Mouse (Mus musculus): ENCODE measurements around the gene Krtap19-2. TPM values are rescaled to one million over a fixed set of nuclear protein-coding genes. Genes with fewer than 3 reads are reported as not detected.

The Krtap19-2 gene
- polyA plus RNA-seq, 1 experiment = not detected

DNA sequence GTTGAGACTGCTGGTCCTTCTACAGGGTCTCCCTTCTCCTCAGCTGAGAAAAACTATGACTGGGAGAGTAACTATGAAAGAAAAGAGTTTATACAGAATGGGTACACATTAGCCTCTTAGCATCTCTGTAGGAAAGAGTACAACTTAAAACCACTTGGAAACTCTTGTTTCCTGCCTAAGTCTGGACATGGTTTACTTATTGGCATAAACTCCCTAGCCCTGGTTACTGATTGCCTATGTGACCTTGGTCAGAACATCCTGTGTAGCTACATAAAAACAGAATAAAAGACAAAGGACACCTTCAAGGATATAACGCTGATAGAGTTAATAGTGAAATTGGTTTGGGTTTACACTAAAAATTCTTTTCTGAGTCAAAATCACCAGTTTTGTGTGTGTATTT is 26.7 kb downstream of the Krtap19-2 start:
- H3K27ac ChIP-seq (ENCODE audit: insufficient read depth, low read depth, low read length) = no peak overlapping the region
- H3K4me1 ChIP-seq (ENCODE audit: control insufficient read depth, insufficient read depth, low read length) = no peaks in the 10 kb centered on the region
- WGBS = 100% methylated on average over 1 of the region's 1 CpGs
- no peak for TF ChIP-seq CTCF (IDR thresholded peaks at IDR 0.05; ENCODE audit: insufficient read depth, low read depth, low read length)
- no peak overlapping the region for H3K4me3 ChIP-seq (ENCODE audit: insufficient read depth, low read depth, low read length)

DNA sequence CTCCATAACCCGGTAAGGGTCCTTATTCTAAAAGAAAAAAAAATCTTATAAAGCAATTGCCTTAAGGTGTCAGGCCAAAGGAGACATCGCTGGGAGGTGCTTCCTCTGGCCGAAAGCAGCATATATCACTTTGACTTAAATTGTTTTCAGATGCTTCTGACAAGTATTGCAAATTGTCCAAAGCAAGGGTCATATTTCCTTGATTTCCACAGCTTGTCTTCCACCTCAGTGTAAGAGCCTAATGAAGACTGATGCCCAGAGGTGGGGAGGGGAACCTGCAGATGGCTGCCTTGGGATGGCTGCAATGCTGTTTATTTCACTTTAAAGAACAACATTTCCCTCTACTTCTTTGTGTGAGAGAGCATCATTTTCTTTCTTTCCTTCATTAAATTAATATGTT is 47.1 kb downstream of the Krtap19-2 start:
- 75% methylated on average over 3 of the region's 3 CpGs for WGBS
- Histone ChIP-seq H3K4me1 (ENCODE audit: control insufficient read depth, insufficient read depth, low read length) (no peaks in the 10 kb centered on the region), H3K4me3 (ENCODE audit: insufficient read depth, low read depth, low read length) (no peak overlapping the region), H3K27ac (ENCODE audit: insufficient read depth, low read depth, low read length) (no peak overlapping the region)
- TF ChIP-seq POLR2A (IDR thresholded peaks at IDR 0.05; ENCODE audit: insufficient read depth, low read depth, low read length) (no peak), CTCF (IDR thresholded peaks at IDR 0.05; ENCODE audit: insufficient read depth, low read depth, low read length) (no peak)

DNA sequence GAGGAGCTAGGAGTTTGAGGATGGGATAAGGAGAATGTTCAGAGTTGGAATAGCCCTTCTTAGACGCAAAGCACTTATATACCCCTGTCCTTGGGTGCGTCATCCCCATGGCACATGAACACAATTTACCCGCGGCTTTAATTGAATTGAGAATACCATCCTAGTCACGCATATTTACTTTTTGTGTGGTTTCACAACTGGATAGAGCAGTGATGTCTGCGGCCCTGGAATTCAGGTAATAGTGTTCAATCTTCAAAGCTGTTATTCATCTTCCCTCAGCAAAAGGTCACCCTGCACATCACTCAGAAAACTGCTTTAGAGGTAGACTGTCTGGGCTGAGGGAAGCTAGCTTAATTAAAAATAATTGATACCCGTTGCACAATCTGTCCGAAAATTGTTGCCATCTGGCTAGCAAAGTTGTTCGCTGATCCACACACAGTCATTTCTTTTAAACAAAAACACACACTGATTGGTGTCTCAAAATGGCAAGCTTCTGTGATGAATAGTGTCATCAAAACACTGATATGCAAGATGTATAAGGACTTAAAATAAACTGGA is 47.9 kb downstream of the Krtap19-2 start, which contains the start of gene Krtap14:
Gene Krtap14, minus strand, starts transcription at position 51 of the 558 bp plus-strand sequence.
- no peaks in the 10 kb centered on the region for H3K4me1 ChIP-seq (ENCODE audit: control insufficient read depth, insufficient read depth, low read length)
- WGBS = 76% methylated on average over 9 of the region's 9 CpGs
- no peak within 1 kb of the TSS for H3K27ac ChIP-seq (ENCODE audit: insufficient read depth, low read depth, low read length)
- no peak within 1 kb of the TSS for H3K4me3 ChIP-seq (ENCODE audit: insufficient read depth, low read depth, low read length)
- no peak for TF ChIP-seq POLR2A (IDR thresholded peaks at IDR 0.05; ENCODE audit: insufficient read depth, low read depth, low read length)
- no peak for TF ChIP-seq CTCF (IDR thresholded peaks at IDR 0.05; ENCODE audit: insufficient read depth, low read depth, low read length)

DNA sequence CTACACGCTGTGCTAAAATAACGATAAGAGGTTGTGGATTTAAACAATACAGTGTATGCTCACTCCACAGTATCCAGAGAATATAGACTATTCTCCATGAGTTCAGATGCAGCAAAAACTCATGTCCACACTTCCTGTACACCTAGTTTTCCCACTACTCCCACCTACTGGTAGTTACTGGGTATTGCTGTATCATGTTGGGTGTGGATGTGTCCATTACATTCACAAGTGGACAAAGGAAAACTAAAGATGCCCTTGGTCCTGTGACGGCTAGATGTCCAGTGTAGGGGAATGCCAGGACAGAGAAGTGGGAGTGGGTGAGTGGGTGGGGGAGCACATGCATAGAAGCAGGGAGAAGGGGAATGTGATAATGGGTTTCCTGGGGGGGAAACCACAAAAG is 50.3 kb downstream of the Krtap19-2 start:
- WGBS = 80% methylated on average over 3 of the region's 3 CpGs
- no peak overlapping the region for H3K27ac ChIP-seq (ENCODE audit: insufficient read depth, low read depth, low read length)
- TF ChIP-seq CTCF (IDR thresholded peaks at IDR 0.05; ENCODE audit: insufficient read depth, low read depth, low read length) = no peak
- TF ChIP-seq POLR2A (IDR thresholded peaks at IDR 0.05; ENCODE audit: insufficient read depth, low read depth, low read length) = no peak
- no peaks in the 10 kb centered on the region for H3K4me1 ChIP-seq (ENCODE audit: control insufficient read depth, insufficient read depth, low read length)
- H3K4me3 ChIP-seq (ENCODE audit: insufficient read depth, low read depth, low read length) = no peak overlapping the region

Other genes starting within 250 kb of the Krtap19-2 start
- gene 2310079G19Rik, start 246.6 kb downstream of the Krtap19-2 start, polyA plus RNA-seq (2012; ENCODE audit: insufficient read depth, insufficient read length, low replicate concordance, missing spikeins) = not detected in 2 replicates
- not detected in 2 replicates for gene Krtap26-1, start 226.5 kb downstream of the Krtap19-2 start, polyA plus RNA-seq (2012; ENCODE audit: insufficient read depth, insufficient read length, low replicate concordance, missing spikeins)
- gene Krtap27-1, start 202.6 kb downstream of the Krtap19-2 start, polyA plus RNA-seq (2012; ENCODE audit: insufficient read depth, insufficient read length, low replicate concordance, missing spikeins) = not detected in 2 replicates
- not detected in 2 replicates for gene 2310061N02Rik, start 166.3 kb downstream of the Krtap19-2 start, polyA plus RNA-seq (2012; ENCODE audit: insufficient read depth, insufficient read length, low replicate concordance, missing spikeins)
- gene Krtap13-1, start 145.4 kb downstream of the Krtap19-2 start, polyA plus RNA-seq (2012; ENCODE audit: insufficient read depth, insufficient read length, low replicate concordance, missing spikeins) = not detected in 2 replicates
- not detected in 2 replicates for gene Krtap13, start 122.6 kb downstream of the Krtap19-2 start, polyA plus RNA-seq (2012; ENCODE audit: insufficient read depth, insufficient read length, low replicate concordance, missing spikeins)
- gene 2310034C09Rik, start 115.4 kb downstream of the Krtap19-2 start, polyA plus RNA-seq (2012; ENCODE audit: insufficient read depth, insufficient read length, low replicate concordance, missing spikeins) = not detected in 2 replicates
- gene 2310057N15Rik, start 100.1 kb downstream of the Krtap19-2 start, polyA plus RNA-seq (2012; ENCODE audit: insufficient read depth, insufficient read length, low replicate concordance, missing spikeins) = not detected in 2 replicates
- gene Gm5965, start 96.4 kb downstream of the Krtap19-2 start, polyA plus RNA-seq (2012; ENCODE audit: insufficient read depth, insufficient read length, low replicate concordance, missing spikeins) = not detected in 2 replicates
- gene Gm20741, start 62.0 kb downstream of the Krtap19-2 start, polyA plus RNA-seq (2012; ENCODE audit: insufficient read depth, insufficient read length, low replicate concordance, missing spikeins) = not detected in 2 replicates
- not detected in 2 replicates for gene Krtap15, start 54.1 kb downstream of the Krtap19-2 start, polyA plus RNA-seq (2012; ENCODE audit: insufficient read depth, insufficient read length, low replicate concordance, missing spikeins)
- gene Krtap14, start 48.1 kb downstream of the Krtap19-2 start, polyA plus RNA-seq (2012; ENCODE audit: insufficient read depth, insufficient read length, low replicate concordance, missing spikeins) = not detected in 2 replicates
- gene Krtap19-1, start 4.9 kb downstream of the Krtap19-2 start, polyA plus RNA-seq (2012; ENCODE audit: insufficient read depth, insufficient read length, low replicate concordance, missing spikeins) = not detected in 2 replicates
- gene Krtap19-3, start 3.8 kb upstream of the Krtap19-2 start, polyA plus RNA-seq (2012; ENCODE audit: insufficient read depth, insufficient read length, low replicate concordance, missing spikeins) = not detected in 2 replicates
- not detected in 2 replicates for gene Krtap19-4, start 10.8 kb upstream of the Krtap19-2 start, polyA plus RNA-seq (2012; ENCODE audit: insufficient read depth, insufficient read length, low replicate concordance, missing spikeins)
- not detected in 2 replicates for gene Krtap19-5, start 22.2 kb upstream of the Krtap19-2 start, polyA plus RNA-seq (2012; ENCODE audit: insufficient read depth, insufficient read length, low replicate concordance, missing spikeins)
- not detected in 2 replicates for gene Krtap19-9b, start 58.0 kb upstream of the Krtap19-2 start, polyA plus RNA-seq (2012; ENCODE audit: insufficient read depth, insufficient read length, low replicate concordance, missing spikeins)
- not detected in 2 replicates for gene Krtap16-3, start 88.6 kb upstream of the Krtap19-2 start, polyA plus RNA-seq (2012; ENCODE audit: insufficient read depth, insufficient read length, low replicate concordance, missing spikeins)
- gene Krtap22-2, start 136.5 kb upstream of the Krtap19-2 start, polyA plus RNA-seq (2012; ENCODE audit: insufficient read depth, insufficient read length, low replicate concordance, missing spikeins) = not detected in 2 replicates
- not detected in 2 replicates for gene Gm10229, start 141.0 kb upstream of the Krtap19-2 start, polyA plus RNA-seq (2012; ENCODE audit: insufficient read depth, insufficient read length, low replicate concordance, missing spikeins)
- gene Krtap6-1, start 157.4 kb upstream of the Krtap19-2 start, polyA plus RNA-seq (2012; ENCODE audit: insufficient read depth, insufficient read length, low replicate concordance, missing spikeins) = not detected in 2 replicates
- gene Gm10228, start 167.2 kb upstream of the Krtap19-2 start, polyA plus RNA-seq (2012; ENCODE audit: insufficient read depth, insufficient read length, low replicate concordance, missing spikeins) = not detected in 2 replicates
- not detected in 2 replicates for gene Krtap6-5, start 173.6 kb upstream of the Krtap19-2 start, polyA plus RNA-seq (2012; ENCODE audit: insufficient read depth, insufficient read length, low replicate concordance, missing spikeins)
- not detected in 2 replicates for gene 1110025L11Rik, start 189.7 kb upstream of the Krtap19-2 start, polyA plus RNA-seq (2012; ENCODE audit: insufficient read depth, insufficient read length, low replicate concordance, missing spikeins)
- gene Krtap6-3, start 209.7 kb upstream of the Krtap19-2 start, polyA plus RNA-seq (2012; ENCODE audit: insufficient read depth, insufficient read length, low replicate concordance, missing spikeins) = not detected in 2 replicates